Mouse (Mus musculus): ENCODE measurements around the gene Rnf34. TPM values are rescaled to one million over a fixed set of nuclear protein-coding genes. Genes with fewer than 3 reads are reported as not detected.

Gene Rnf34
- total and polyA plus RNA-seq, 3 experiments = 18.4 to 29.1 (median 24.6) TPM

- Histone ChIP-seq H3K4me3 (replicated peaks in 1 of 3; ENCODE audit: low read depth in 2 of 3, low read length in 2 of 3, poor library complexity in 1 of 3) (peak overlapping the region; percentile 25 to 51 (median 31)), H3K36me3 (replicated peaks in 1 of 2; ENCODE audit: control insufficient read depth in 1 of 2, insufficient read depth in 1 of 2, low read length in 1 of 2) (peaks cover 4 to 33% of the 10 kb centered on the region in 2 experiments), H3K27me3 (replicated peaks) (no peaks in the 10 kb centered on the region), H3K79me2 (replicated peaks; ENCODE audit: control insufficient read depth, extremely low read depth, insufficient read depth, poor library complexity, severe bottlenecking) (peaks cover 94% of the 10 kb centered on the region), H3K9me3 (replicated peaks; ENCODE audit: low read length) (no peaks in the 10 kb centered on the region), H3K4me1 (ENCODE audit: control insufficient read depth in 1 of 2, insufficient read depth in 2 of 2) (peaks cover 16 to 88% of the 10 kb centered on the region in 2 experiments), H3K4me2 (ENCODE audit: insufficient read depth, low read depth, poor library complexity, severe bottlenecking) (peak overlapping the region; percentile 94), H3K27ac (ENCODE audit: insufficient read depth, low read depth) (peak overlapping the region; percentile 100), H3K9ac (ENCODE audit: insufficient read depth, low read depth) (peak overlapping the region; percentile 95)
- dilution Hi-C loops (cut with MboI; ENCODE audit: extremely low pct_ligation_motif_present, extremely low pct_unique_long_range_greater_than_20kb, low sequenced_read_pairs) (no loop called here), in situ Hi-C loops (cut with MboI; ENCODE audit: low pct_ligation_motif_present, low pct_unique_long_range_greater_than_20kb, low sequenced_read_pairs) (no loop called here)
- DNase-seq (ENCODE audit: extremely low read depth) = peak; percentile 85
- TF ChIP-seq NELFE (IDR thresholded peaks at IDR 0.05; ENCODE audit: low read depth, low read length) (0 out of 2 replicates have a peak, but pooled peaks have one; percentile 0), POLR2A (IDR thresholded peaks at IDR 0.05; ENCODE audit: low read depth, low read length) (peak; percentile 67), IRF4 (IDR thresholded peaks at IDR 0.05; ENCODE audit: low read depth, low read length) (peak; percentile 100), BHLHE40 (IDR thresholded peaks at IDR 0.05; ENCODE audit: low read depth, low read length) (peak; percentile 67), MAZ (IDR thresholded peaks at IDR 0.05; ENCODE audit: low read depth, low read length) (peak; percentile 88; the same call in 1 of the 2 replicates), MYC (IDR thresholded peaks at IDR 0.05; ENCODE audit: low read depth, low read length) (peak; percentile 94), MAX (IDR thresholded peaks at IDR 0.05; ENCODE audit: low read length) (0 out of 2 replicates have a peak, but pooled peaks have one; percentile 59), MAFK (IDR thresholded peaks at IDR 0.05; ENCODE audit: insufficient replicate concordance, low read length) (0 out of 2 replicates have a peak, but pooled peaks have one; percentile 46), RAD21 (IDR thresholded peaks at IDR 0.05; ENCODE audit: low read depth, low read length) (no peak; the same call in 1 of the 2 replicates), CHD2 (IDR thresholded peaks at IDR 0.05; ENCODE audit: low read length) (peak; percentile 94), TBP (conservative IDR thresholded peaks at IDR 0.05; ENCODE audit: low read depth, low read length) (peak; percentile 59; the same call in 1 of the 2 replicates), RCOR1 (conservative IDR thresholded peaks at IDR 0.05; ENCODE audit: low read depth, low read length) (peak; percentile 96), ZMIZ1 (IDR thresholded peaks at IDR 0.05; ENCODE audit: low read depth, low read length) (peak; percentile 78), UBTF (IDR thresholded peaks at IDR 0.05; ENCODE audit: low read depth, low read length) (no peak), ETS1 (conservative IDR thresholded peaks at IDR 0.05; ENCODE audit: low read depth, low read length) (peak; percentile 90), ZC3H11A (IDR thresholded peaks at IDR 0.05; ENCODE audit: low read depth, low read length) (no peak), TCF12 (IDR thresholded peaks at IDR 0.05; ENCODE audit: low read depth, low read length) (peak; percentile 80), SMC3 (IDR thresholded peaks at IDR 0.05; ENCODE audit: low read depth, low read length) (peak; percentile 15; the same call in 1 of the 2 replicates), SIN3A (IDR thresholded peaks at IDR 0.05; ENCODE audit: low read length) (peak; percentile 84), ELF1 (IDR thresholded peaks at IDR 0.05; ENCODE audit: low read depth, low read length) (peak; percentile 57; the same call in 1 of the 2 replicates), GABPA (IDR thresholded peaks at IDR 0.05; ENCODE audit: insufficient replicate concordance, low read depth, low read length) (no peak), USF2 (conservative IDR thresholded peaks at IDR 0.05; ENCODE audit: low read depth, low read length) (no peak), ZNF384 (IDR thresholded peaks at IDR 0.05; ENCODE audit: low read depth, low read length) (peak; percentile 77), EP300 (IDR thresholded peaks at IDR 0.05; ENCODE audit: low read length) (peak; percentile 98), MEF2A (IDR thresholded peaks at IDR 0.05; ENCODE audit: borderline replicate concordance, low read depth, low read length) (peak; percentile 95), JUND (conservative IDR thresholded peaks at IDR 0.05; ENCODE audit: low read depth, low read length) (peak; percentile 91), JUN (IDR thresholded peaks at IDR 0.05; ENCODE audit: insufficient read depth, low read depth, low read length) (peak; percentile 96), NRF1 (IDR thresholded peaks at IDR 0.05; ENCODE audit: low read depth, low read length) (no peak), MXI1 (IDR thresholded peaks at IDR 0.05; ENCODE audit: low read depth, low read length) (peak; percentile 64; the same call in 1 of the 2 replicates), PAX5 (IDR thresholded peaks at IDR 0.05; ENCODE audit: low read length) (no peak), USF1 (IDR thresholded peaks at IDR 0.05; ENCODE audit: low read depth, low read length) (no peak), POLR2AphosphoS2 (IDR thresholded peaks at IDR 0.05; ENCODE audit: low read depth, low read length) (peak; percentile 53; the same call in 1 of the 2 replicates), HCFC1 (IDR thresholded peaks at IDR 0.05; ENCODE audit: low read depth, low read length) (peak; percentile 62)
Observed at GRCm38 (mm10) chr5:122894821-122895220, 45.0 kb downstream of the Rnf34 start.
